Mouse (Mus musculus): Measurements from ENCODE around the gene Hist1h3c.

Gene Hist1h3c

DNA sequence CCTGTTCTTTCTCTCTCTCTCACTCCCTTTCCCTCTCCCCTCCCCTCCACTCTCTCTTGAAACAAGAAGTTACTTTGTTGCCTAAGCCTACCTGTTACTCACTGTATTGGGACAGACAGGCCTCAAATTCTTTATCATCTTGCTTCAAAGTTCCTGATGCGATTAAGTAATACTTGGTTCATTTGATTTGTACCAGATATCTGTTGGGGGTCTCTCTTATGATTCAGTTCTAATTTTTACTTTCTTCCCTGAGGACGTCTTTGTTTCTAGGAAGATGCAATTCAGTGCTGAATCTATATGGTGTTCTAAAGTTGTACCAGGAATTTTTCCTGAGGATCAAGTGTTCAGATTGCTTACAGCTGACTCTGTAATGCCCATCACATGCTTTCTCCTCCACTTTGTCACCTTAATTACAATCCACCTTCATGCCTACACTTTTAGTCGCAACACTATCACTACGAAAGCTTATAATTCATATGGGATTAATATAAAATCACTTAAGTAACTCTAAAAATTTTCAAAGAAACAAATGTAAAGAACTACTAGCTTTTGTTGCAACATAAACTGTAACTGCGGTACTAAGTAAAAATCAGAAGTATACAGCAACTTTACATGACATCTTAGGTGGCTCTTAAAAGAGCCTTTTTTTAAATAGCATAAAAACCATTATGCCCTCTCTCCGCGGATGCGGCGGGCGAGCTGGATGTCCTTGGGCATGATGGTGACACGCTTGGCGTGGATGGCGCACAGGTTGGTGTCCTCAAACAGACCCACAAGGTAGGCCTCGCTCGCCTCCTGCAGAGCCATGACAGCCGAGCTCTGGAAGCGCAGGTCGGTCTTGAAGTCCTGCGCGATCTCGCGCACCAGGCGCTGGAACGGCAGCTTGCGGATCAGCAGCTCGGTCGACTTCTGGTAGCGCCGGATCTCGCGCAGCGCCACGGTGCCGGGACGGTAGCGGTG, 701 bp downstream of the Hist1h3c start:
- in situ Hi-C loops (cut with MboI; ENCODE audit: low pct_unique_long_range_greater_than_20kb in 1 of 2, low sequenced_read_pairs in 2 of 2, unreplicated experiment in 1 of 2) = loop anchor here in 1 of 2 experiments (10.0 to 25.0 kb wide), 2 partner anchors 170 to 1707 kb away; partner anchors contain the start of genes Hist1h2ad, Hist1h2ae, Hist1h2ag and Hist1h2ah

DNA sequence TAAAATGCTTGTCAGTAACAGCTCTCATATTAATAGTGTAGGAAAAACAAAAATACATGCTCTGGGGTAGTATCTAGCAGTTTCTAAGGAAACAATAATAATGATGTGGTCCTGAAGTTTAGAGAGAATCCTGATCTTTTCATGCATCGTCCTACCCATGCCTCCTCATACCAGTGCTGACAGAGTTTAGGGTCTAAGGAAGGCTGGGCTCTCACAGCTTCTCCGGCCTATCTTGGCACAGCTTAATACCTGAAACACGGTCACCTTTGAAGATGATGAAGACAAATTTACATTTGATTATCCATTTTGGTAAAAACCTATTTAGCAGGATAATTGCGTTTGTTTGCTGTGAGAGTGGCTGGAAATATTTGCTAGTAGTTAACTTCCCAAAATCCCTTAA, 1.4 kb downstream of the Hist1h3c start:
- in situ Hi-C loops (cut with MboI; ENCODE audit: low pct_unique_long_range_greater_than_20kb in 1 of 2, low sequenced_read_pairs in 2 of 2, unreplicated experiment in 1 of 2) = loop anchor here in 1 of 2 experiments (10.0 to 25.0 kb wide), 2 partner anchors 169 to 1707 kb away; partner anchors contain the start of genes Hist1h2ad, Hist1h2ae, Hist1h2ag and Hist1h2ah

GRCm38 (mm10) chr13:23743215-23743614, 2.2 kb downstream of the Hist1h3c start:
- in situ Hi-C loops (cut with MboI; ENCODE audit: low pct_unique_long_range_greater_than_20kb in 1 of 2, low sequenced_read_pairs in 2 of 2, unreplicated experiment in 1 of 2) = loop anchor here in 1 of 2 experiments (10.0 to 25.0 kb wide), 2 partner anchors 168 to 1706 kb away; partner anchors contain the start of genes Hist1h2ad, Hist1h2ae, Hist1h2ag and Hist1h2ah

- in situ Hi-C loops (cut with MboI; ENCODE audit: low pct_unique_long_range_greater_than_20kb in 1 of 2, low sequenced_read_pairs in 2 of 2, unreplicated experiment in 1 of 2) = loop anchor here in 1 of 2 experiments (10.0 to 25.0 kb wide), 2 partner anchors 167 to 1705 kb away; partner anchors contain the start of genes Hist1h2ad, Hist1h2ae, Hist1h2ag and Hist1h2ah
Measured at GRCm38 (mm10) chr13:23742007-23742406, 3.4 kb downstream of the Hist1h3c start.

- in situ Hi-C loops (cut with MboI; ENCODE audit: low pct_unique_long_range_greater_than_20kb in 1 of 2, low sequenced_read_pairs in 2 of 2, unreplicated experiment in 1 of 2) = loop anchor here in 1 of 2 experiments (10.0 to 25.0 kb wide), 2 partner anchors 166 to 1704 kb away; partner anchors contain the start of genes Hist1h2ad, Hist1h2ae, Hist1h2ag and Hist1h2ah
Measured at GRCm38 (mm10) chr13:23740910-23741309, 4.5 kb downstream of the Hist1h3c start.

DNA sequence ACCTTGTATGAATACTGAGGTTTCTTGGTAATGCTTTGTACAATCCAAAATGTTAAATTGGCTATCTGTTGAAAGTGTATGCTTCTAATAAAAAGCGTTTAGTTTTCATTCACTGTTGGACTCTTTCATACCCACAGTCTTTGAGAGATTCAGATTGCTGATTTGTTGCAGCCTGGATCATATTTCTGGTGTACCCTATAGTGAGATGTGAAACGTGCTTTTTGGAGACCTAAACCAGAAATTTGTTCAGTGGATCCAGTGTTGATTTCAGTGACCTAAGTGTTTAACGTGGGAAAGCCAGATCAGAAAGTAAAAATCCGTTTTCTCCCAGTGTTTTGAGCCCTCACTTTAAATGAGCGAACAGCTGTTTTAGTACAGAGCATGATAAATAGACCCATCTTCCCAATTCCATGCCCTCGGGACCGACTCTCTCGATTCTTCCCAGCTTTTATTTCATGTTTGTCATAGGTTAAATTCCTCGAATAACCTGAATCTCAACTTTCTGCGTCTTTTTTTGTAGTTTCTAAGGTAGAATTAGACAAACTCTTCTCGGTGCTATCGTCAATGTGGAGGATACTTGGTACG, 5.1 kb downstream of the Hist1h3c start:
- in situ Hi-C loops (cut with MboI; ENCODE audit: low pct_unique_long_range_greater_than_20kb in 1 of 2, low sequenced_read_pairs in 2 of 2, unreplicated experiment in 1 of 2) = loop anchor here in 1 of 2 experiments (10.0 to 25.0 kb wide), 2 partner anchors 166 to 1703 kb away; partner anchors contain the start of genes Hist1h2ad, Hist1h2ae, Hist1h2ag and Hist1h2ah

DNA sequence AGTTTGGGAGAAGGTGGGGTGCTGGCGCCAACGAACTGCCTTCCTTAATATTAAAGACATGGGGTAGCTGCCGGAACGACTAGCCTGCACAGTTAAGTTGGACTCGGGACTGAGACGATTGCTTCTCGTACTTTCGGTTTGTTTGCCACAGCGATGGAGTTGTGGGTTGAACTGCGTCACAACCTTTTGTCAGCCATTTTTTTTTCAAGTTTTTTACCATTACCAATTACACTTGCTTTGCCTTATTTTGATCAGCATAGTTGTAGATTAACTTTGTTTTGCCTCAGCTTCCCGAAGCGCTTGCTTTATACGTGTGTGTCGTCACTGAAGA, 5.5 kb downstream of the Hist1h3c start:
- in situ Hi-C loops (cut with MboI; ENCODE audit: low pct_unique_long_range_greater_than_20kb in 1 of 2, low sequenced_read_pairs in 2 of 2, unreplicated experiment in 1 of 2) = loop anchor here in 1 of 2 experiments (10.0 to 25.0 kb wide), 3 partner anchors 55 to 1703 kb away; partner anchors contain the start of genes Hist1h2ac, Hist1h2ad, Hist1h2ae and Hist1h2ag

DNA sequence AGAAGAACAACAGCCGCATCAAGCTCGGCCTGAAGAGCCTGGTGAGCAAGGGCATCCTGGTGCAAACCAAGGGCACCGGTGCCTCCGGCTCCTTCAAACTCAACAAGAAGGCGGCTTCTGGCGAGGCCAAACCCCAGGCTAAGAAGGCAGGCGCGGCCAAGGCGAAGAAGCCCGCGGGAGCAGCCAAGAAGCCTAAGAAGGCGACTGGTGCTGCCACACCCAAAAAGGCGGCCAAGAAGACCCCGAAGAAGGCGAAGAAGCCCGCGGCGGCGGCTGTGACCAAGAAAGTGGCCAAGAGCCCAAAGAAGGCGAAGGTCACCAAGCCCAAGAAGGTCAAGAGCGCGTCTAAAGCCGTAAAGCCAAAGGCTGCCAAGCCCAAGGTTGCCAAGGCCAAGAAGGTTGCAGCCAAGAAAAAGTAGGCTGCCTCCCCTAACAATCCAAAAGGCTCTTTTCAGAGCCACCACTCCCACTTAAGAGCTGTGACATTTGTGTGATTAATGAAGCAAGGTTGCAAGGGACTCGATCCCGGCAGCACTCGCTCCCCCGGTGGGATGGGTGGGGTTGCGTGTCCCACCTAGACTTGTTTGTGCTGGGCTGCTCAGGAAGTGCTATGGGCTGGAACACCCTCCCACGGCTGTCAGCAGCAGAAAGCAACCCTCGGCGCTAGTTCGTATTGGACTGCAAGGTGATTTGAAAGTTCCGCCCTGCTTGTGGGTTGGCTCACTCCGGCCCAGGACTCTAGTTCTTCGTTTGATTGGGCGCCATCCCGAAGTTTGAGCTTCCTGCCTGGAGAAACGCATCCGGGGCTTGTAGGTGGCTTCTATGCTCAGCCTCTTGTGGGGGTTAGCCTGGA, 6.1 kb downstream of the Hist1h3c start:
- in situ Hi-C loops (cut with MboI; ENCODE audit: low pct_unique_long_range_greater_than_20kb in 1 of 2, low sequenced_read_pairs in 2 of 2, unreplicated experiment in 1 of 2) = loop anchor here in 1 of 2 experiments (10.0 to 25.0 kb wide), 2 partner anchors 54 to 1702 kb away; partner anchors contain the start of genes Hist1h2ac, Hist1h2ag, Hist1h2ah and Hist1h2bc

DNA sequence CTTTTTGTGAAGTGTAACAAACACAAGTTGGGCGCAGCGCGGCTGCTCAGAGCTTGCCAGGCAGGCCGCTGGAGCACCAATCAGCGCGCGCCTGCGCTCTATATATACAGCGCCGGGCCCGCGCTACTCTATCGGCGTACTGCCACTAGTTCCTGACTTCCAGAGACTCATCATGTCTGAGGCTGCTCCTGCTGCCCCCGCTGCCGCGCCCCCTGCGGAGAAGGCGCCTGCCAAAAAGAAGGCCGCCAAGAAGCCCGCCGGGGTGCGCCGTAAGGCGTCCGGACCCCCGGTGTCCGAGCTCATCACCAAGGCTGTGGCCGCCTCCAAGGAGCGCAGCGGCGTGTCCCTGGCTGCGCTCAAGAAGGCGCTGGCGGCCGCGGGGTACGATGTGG, 6.7 kb downstream of the Hist1h3c start, which contains the start of gene Hist1h1c:
TSS of gene Hist1h1c (plus strand) at position 132 of the 392 bp plus-strand sequence.
- in situ Hi-C loops (cut with MboI; ENCODE audit: low pct_unique_long_range_greater_than_20kb in 1 of 2, low sequenced_read_pairs in 2 of 2, unreplicated experiment in 1 of 2) = loop anchor here in 1 of 2 experiments (10.0 to 25.0 kb wide), 2 partner anchors 54 to 1701 kb away; partner anchors contain the start of genes Hist1h2ac, Hist1h2ag, Hist1h2ah and Hist1h2bc

- in situ Hi-C loops (cut with MboI; ENCODE audit: low pct_unique_long_range_greater_than_20kb in 1 of 2, low sequenced_read_pairs in 2 of 2, unreplicated experiment in 1 of 2) = loop anchor here in 1 of 2 experiments (10.0 to 25.0 kb wide), 2 partner anchors 53 to 1701 kb away; partner anchors contain the start of genes Hist1h2ac, Hist1h2ag, Hist1h2ah and Hist1h2bc
Measured at GRCm38 (mm10) chr13:23738041-23738440, 7.4 kb downstream of the Hist1h3c start.

GRCm38 (mm10) chr13:23737091-23737490, 8.3 kb downstream of the Hist1h3c start:
- in situ Hi-C loops (cut with MboI; ENCODE audit: low pct_unique_long_range_greater_than_20kb in 1 of 2, low sequenced_read_pairs in 2 of 2, unreplicated experiment in 1 of 2) = loop anchor here in 1 of 2 experiments (10.0 to 25.0 kb wide), 2 partner anchors 52 to 1700 kb away; partner anchors contain the start of genes Hist1h2ac, Hist1h2ag, Hist1h2ah and Hist1h2bc

DNA sequence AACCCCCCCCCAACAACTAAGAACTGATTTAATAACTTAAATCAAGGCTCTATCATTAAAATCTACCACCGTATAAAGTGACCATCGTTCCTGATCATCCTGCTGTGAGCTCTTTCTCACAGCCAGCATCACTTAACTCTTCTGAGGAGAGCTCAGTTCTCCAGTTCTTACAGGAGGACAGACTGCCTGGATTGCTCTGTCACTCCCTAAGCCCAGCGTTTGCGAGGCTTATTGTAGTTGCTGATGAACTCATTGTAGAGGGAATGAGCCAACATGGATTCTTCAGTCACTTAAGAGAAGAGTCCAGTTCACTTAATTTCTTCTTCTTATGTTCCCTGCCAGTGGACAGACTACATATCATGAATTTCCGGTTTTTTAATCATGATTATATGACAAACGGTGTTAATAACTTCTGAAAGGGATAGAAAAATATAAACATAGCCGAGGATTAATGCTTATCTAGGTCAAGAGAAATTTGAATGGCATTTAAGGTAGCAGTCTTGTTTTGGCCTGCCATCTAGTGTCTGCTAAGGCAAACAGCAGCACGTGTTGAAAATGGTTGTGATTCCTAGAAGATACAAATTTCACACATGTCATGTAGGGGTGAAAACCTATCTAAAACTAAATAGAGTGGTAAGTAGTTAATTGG, 13.1 kb downstream of the Hist1h3c start:
- in situ Hi-C loops (cut with MboI; ENCODE audit: low pct_unique_long_range_greater_than_20kb in 1 of 2, low sequenced_read_pairs in 2 of 2, unreplicated experiment in 1 of 2) = loop anchor here in 1 of 2 experiments (10.0 to 25.0 kb wide), 2 partner anchors 47 to 1695 kb away; partner anchors contain the start of genes Hist1h2ac, Hist1h2ag, Hist1h2ah and Hist1h2bc

DNA sequence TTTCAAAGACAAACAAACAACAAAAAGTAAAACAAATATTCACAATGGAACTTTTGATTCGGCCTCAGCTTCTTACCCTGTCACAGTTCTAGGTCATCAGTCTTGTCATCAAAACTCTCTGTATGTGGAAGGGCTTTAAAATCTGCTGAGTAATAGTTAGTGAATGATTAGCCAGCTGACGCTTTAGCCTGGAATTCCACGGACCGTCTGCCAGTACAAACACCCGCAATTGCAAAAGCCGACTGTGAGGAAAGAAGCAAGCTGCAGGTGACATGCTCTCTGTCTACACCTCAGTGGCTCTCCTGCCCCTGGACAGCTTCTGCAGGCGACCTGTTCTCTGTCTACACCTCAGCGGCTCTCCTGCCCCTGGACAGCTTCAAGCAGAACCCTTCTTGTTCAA, 14.9 kb downstream of the Hist1h3c start:
- in situ Hi-C loops (cut with MboI; ENCODE audit: low pct_unique_long_range_greater_than_20kb in 1 of 2, low sequenced_read_pairs in 2 of 2, unreplicated experiment in 1 of 2) = loop anchor here in 1 of 2 experiments (10.0 to 25.0 kb wide), 2 partner anchors 46 to 1693 kb away; partner anchors contain the start of genes Hist1h2ac, Hist1h2ag, Hist1h2ah and Hist1h2bc

DNA sequence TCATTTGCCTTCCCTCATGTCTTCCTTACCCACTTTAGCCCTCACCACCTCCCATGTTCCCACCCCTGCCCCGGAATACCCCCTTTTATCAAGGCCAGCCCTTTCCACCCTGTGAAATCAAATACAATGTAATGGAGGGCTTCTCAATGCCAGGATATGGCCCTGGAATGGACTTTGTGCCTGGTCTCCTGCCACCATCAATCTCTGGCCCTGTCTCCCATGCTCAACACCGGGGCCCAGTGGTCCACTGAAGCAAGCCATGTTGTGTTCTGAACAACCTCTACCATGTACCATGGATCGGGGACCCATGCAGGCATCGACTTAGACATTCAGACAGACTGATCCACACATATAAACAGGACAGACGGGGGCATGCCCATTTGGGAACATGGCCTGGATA, 15.7 kb downstream of the Hist1h3c start:
- in situ Hi-C loops (cut with MboI; ENCODE audit: low pct_unique_long_range_greater_than_20kb in 1 of 2, low sequenced_read_pairs in 2 of 2, unreplicated experiment in 1 of 2) = loop anchor here in 1 of 2 experiments (10.0 to 25.0 kb wide), 2 partner anchors 45 to 1692 kb away; partner anchors contain the start of genes Hist1h2ac, Hist1h2ag, Hist1h2ah and Hist1h2bc

DNA sequence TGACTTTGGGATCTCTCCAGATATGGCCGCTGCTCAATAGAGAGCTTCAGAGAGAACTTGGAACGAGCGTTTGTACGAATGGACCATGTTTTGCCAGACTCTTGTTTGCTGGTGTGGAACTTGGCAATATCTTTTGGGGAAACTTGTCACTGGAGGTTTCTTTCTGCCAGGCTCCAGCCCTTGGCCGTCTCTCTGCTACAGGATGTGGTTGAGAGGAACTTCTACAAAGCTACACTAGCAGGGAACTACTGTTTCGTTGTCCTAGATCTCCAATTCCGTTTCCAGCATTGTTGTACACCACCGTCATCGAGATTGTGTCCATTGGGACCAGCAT, 16.2 kb downstream of the Hist1h3c start:
- in situ Hi-C loops (cut with MboI; ENCODE audit: low pct_unique_long_range_greater_than_20kb in 1 of 2, low sequenced_read_pairs in 2 of 2, unreplicated experiment in 1 of 2) = loop anchor here in 1 of 2 experiments (25.0 kb wide), 1 partner anchor 1692 kb away; the partner anchor contains the start of genes Hist1h2ag, Hist1h2ah, Hist1h2bj and Hist1h2bk

DNA sequence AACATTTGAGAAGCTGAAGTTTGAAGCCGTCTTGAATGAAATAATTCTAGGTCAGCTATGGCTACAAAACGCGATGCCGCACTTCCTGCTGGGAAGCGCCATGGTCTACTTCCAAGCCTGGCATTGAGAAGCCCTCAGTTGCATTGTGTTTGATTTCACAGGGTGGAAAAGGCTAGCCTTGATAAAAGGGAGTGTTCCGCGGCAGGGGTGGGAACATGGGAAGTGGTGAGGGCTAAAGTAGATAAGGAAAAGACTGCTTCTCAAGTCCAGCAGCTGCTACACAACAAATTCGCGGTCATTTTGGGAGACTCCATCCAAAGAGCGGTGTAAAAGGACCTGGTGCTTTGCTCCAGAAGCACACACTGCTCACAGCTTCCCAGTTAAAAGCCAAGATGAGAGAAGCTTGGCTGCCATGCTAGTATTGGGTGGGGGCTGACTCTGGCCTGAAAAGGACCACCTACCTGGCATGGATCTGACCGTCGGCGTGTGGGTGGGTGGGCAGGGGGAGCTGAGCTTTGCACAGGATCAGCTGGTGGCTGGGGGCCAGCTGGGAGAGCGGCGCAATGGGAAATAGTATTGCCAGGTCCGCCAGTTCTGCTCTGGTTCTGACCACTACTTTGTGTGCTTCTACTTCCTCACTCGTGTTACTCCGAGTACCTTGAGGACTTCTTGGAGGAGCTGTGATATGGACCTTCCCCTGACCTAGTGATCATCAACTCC, 16.8 kb downstream of the Hist1h3c start:
- in situ Hi-C loops (cut with MboI; ENCODE audit: low pct_unique_long_range_greater_than_20kb in 1 of 2, low sequenced_read_pairs in 2 of 2, unreplicated experiment in 1 of 2) = loop anchor here in 1 of 2 experiments (25.0 kb wide), 1 partner anchor 1691 kb away; the partner anchor contains the start of genes Hist1h2ag, Hist1h2ah, Hist1h2bj and Hist1h2bk

Measured in mouse embryonic stem cell (cell line).